ENCODE assay signal across 9 mouse cellular contexts in the genomic region with DNA sequence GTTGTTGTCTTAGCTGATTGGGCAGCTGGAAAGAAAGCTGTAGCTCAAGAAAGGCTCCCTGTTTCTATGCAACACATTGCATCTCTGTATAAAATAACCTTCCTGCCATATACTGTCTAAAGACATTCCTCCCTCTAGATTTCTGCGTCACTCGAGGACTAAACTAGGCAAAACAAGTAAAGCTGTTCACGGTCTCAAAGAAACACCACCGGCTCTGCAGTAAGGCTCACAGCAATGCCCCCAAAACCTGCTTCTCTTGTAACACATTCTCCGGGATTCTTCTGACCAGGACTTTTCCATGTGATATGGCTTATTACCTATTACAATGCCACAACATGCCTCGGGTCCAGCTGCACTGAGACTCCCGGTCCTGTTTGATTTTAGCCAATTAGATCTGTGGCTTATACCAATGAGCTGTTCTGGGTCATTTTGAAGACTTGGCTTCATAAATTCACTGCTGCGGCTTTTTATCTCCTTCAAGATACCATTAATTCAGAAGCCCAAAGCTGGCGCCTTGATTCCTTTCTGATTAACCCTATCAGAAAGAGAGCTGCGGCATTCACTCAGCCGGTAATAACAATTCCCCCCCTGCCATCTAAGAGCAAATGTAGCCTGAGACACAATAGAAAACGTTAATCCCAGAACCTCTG.
A peak's percentile ranks its signal among the peaks of the same experiment; 100 is the strongest.
DNase-seq lines count a peak whose midpoint lies in the region; TF ChIP-seq lines count a peak whose summit lies in the region.
"Had no signal": no experiment of that assay in that cellular context is flagged by ENCODE, and none has a peak within 500 bp of the region (broad histone marks: within the 10 kb centered on the region; RNA-seq: fewer than 3 reads in every experiment).

No protein-coding gene starts in this region.

- WGBS in forebrain, embryonic 10.5 days = 39% methylated on average over 12 of the region's 12 CpGs
- WGBS in olfactory bulb, adult 2 months = 20% methylated on average over 12 of the region's 12 CpGs
- WGBS in kidney, adult 2 months = 73% methylated on average over 12 of the region's 12 CpGs
- WGBS in heart, embryonic 10.5 days = 77% methylated on average over 12 of the region's 12 CpGs

- no peak for TF ChIP-seq CTCF in olfactory bulb, adult 2 months (IDR thresholded peaks at IDR 0.05; ENCODE audit: insufficient read depth, low read depth, low read length)
- no peak for TF ChIP-seq CTCF in kidney, adult 2 months (conservative IDR thresholded peaks at IDR 0.05; ENCODE audit: insufficient read depth, insufficient read length, low read depth, low read length)

- H3K4me1 ChIP-seq in forebrain, embryonic 10.5 days = peaks cover 27% of the 10 kb centered on the region
- no peaks in the 10 kb centered on the region; the same call in 1 of the 2 replicates for H3K4me1 ChIP-seq in olfactory bulb, adult 2 months (ENCODE audit: control insufficient read depth, insufficient read depth, low read length)
- no peaks in the 10 kb centered on the region for H3K4me1 ChIP-seq in kidney, adult 2 months (ENCODE audit: control insufficient read depth, insufficient read depth, low read length)
- H3K4me1 ChIP-seq in heart, embryonic 10.5 days = no peaks in the 10 kb centered on the region

- H3K36me3 ChIP-seq in forebrain, embryonic 10.5 days (replicated peaks) = no peaks in the 10 kb centered on the region
- H3K36me3 ChIP-seq in kidney, adult 2 months (ENCODE audit: control insufficient read depth, insufficient read depth, low read length) = no peaks in the 10 kb centered on the region
- H3K36me3 ChIP-seq in heart, embryonic 10.5 days = no peaks in the 10 kb centered on the region

- H3K27me3 ChIP-seq in forebrain, embryonic 10.5 days (ENCODE audit: poor library complexity, severe bottlenecking) = no peaks in the 10 kb centered on the region
- no peaks in the 10 kb centered on the region for H3K27me3 ChIP-seq in kidney, adult 2 months (replicated peaks; ENCODE audit: control insufficient read depth, insufficient read depth, low read length)
- H3K27me3 ChIP-seq in heart, embryonic 10.5 days (ENCODE audit: insufficient read depth, poor library complexity, severe bottlenecking) = no peaks in the 10 kb centered on the region

- H3K9me3 ChIP-seq in forebrain, embryonic 10.5 days = no peaks in the 10 kb centered on the region
- H3K9me3 ChIP-seq in heart, embryonic 10.5 days = no peaks in the 10 kb centered on the region

- peak overlapping the region; percentile 71 for H3K27ac ChIP-seq in forebrain, embryonic 10.5 days
- no peak overlapping the region for H3K27ac ChIP-seq in olfactory bulb, adult 2 months (ENCODE audit: insufficient read depth, low read depth, low read length)
- H3K27ac ChIP-seq in kidney, adult 2 months (ENCODE audit: insufficient read depth, low read depth, low read length) = no peak overlapping the region
- H3K27ac ChIP-seq in heart, embryonic 10.5 days = no peak overlapping the region

- H3K4me3 ChIP-seq in forebrain, embryonic 10.5 days = peak overlapping the region; percentile 29
- peak overlapping the region; percentile 24; the same call in 1 of the 2 replicates for H3K4me3 ChIP-seq in olfactory bulb, adult 2 months (ENCODE audit: insufficient read depth, low read depth, low read length)
- no peak overlapping the region for H3K4me3 ChIP-seq in kidney, adult 2 months (ENCODE audit: insufficient read depth, low read depth, low read length)
- no peak overlapping the region for H3K4me3 ChIP-seq in heart, embryonic 10.5 days

- no peak for TF ChIP-seq POLR2A in olfactory bulb, adult 2 months (IDR thresholded peaks at IDR 0.05; ENCODE audit: insufficient read depth, low read depth, low read length)
- no peak for TF ChIP-seq POLR2A in kidney, adult 2 months (IDR thresholded peaks at IDR 0.05; ENCODE audit: low read depth, low read length)

- DNase-seq in forebrain, embryonic 10.5 days (ENCODE audit: extremely low spot score, low spot score) = peak; percentile 27
- peak; percentile 36 to 62 for DNase-seq in frontal cortex, postnatal 36 days (ENCODE audit: low spot score in 2 of 2)
- peak; percentile 22 to 45 for DNase-seq in left cerebral cortex, adult 9 months (ENCODE audit: low spot score in 2 of 2)
- DNase-seq in kidney, adult 2 months = no peak
- DNase-seq in heart, embryonic 10.5 days (ENCODE audit: low spot score) = no peak
- no peak for DNase-seq in spleen, adult 18-20 months
- DNase-seq: adrenal gland, adult 8-10 months; thymus, postnatal 36 days had no signal

Comparison
In these comparisons a context has a peak if more than half of its experiments do, and no peak if none do; other contexts are left out.
1. DNase-seq: peak in forebrain, embryonic 10.5 days (single experiment), frontal cortex, postnatal 36 days (2 of 2) and left cerebral cortex, adult 9 months (2 of 2); none in kidney, adult 2 months (single experiment), heart, embryonic 10.5 days (single experiment) and spleen, adult 18-20 months (0 of 2).
2. H3K4me3 ChIP-seq: peak in forebrain, embryonic 10.5 days (single experiment) and olfactory bulb, adult 2 months (single experiment); none in kidney, adult 2 months (single experiment) and heart, embryonic 10.5 days (single experiment).